Mouse (Mus musculus) heart, adult 2 months (tissue): Measurements from ENCODE around the gene Gpt2. TPM values are rescaled to one million over a fixed set of nuclear protein-coding genes. Genes with fewer than 3 reads are reported as not detected.
A peak's percentile ranks its signal among the peaks of the same experiment; 100 is the strongest.

Source experiments
- DNase-seq, 2 experiments: peaks; one replicate each; pipeline ENCODE4 v3.0.0; 2021
- H3K27ac ChIP-seq: fragments of 200-600 bp; 2 replicates; pipeline ENCODE4 v1.8.1; 2022
- H3K27me3 ChIP-seq: fragments of 200-500 bp; 2 replicates; pipeline ENCODE4 v1.6.1; 2012; ENCODE audit warnings: mild to moderate bottlenecking, low read length, inconsistent platforms, mixed read lengths; ENCODE audit not compliant: control insufficient read depth, insufficient read depth
- H3K36me3 ChIP-seq: fragments of 200-500 bp; 2 replicates; pipeline ENCODE4 v1.6.1; 2012; ENCODE audit warnings: low read length, inconsistent platforms; ENCODE audit not compliant: control insufficient read depth, insufficient read depth
- H3K4me1 ChIP-seq: fragments of 200-500 bp; 2 replicates; pipeline ENCODE4 v1.6.1; 2011; ENCODE audit warnings: low read length; ENCODE audit not compliant: control insufficient read depth, insufficient read depth
- H3K4me3 ChIP-seq: fragments of 200-600 bp; 2 replicates; pipeline ENCODE4 v1.8.1; 2022
- H3K79me2 ChIP-seq: fragments of 200-500 bp; replicated peaks from 2 replicates; pipeline ENCODE4 v1.6.1; 2012; ENCODE audit warnings: mild to moderate bottlenecking, inconsistent platforms, low read length, moderate library complexity, mixed read lengths; ENCODE audit not compliant: control insufficient read depth, insufficient read depth
- H3K9ac ChIP-seq: fragments of 200-500 bp; 2 replicates; pipeline ENCODE4 v1.6.1; 2012; ENCODE audit warnings: low read depth, mild to moderate bottlenecking, control low read depth, inconsistent platforms, low read length, mixed read lengths
- CTCF ChIP-seq: fragments of 200-600 bp; IDR thresholded peaks from 2 replicates; pipeline ENCODE4 v1.8.1; 2022; ENCODE audit warnings: antibody characterized with exemption, mild to moderate bottlenecking, moderate library complexity
- EP300 ChIP-seq: fragments of 200-500 bp; IDR thresholded peaks from 2 replicates; pipeline ENCODE4 v1.6.1; 2011; ENCODE audit warnings: low read depth, low read length, control low read depth; ENCODE audit not compliant: insufficient read depth
- POLR2A ChIP-seq: fragments of 200-500 bp; IDR thresholded peaks from 2 replicates; pipeline ENCODE4 v1.6.1; 2011; ENCODE audit warnings: mild to moderate bottlenecking, low read depth, low read length, control low read depth; ENCODE audit not compliant: insufficient read depth
- WGBS: fragments of 180-500 bp; shearing (Covaris S2); methylation state at CpG from one replicate; pipeline ENCODE4 v1.1.7; 2018; 5-methylcytosine and 5-hydroxymethylcytosine counted together
- intact Hi-C: fragments of 180-260 bp; cut with DNase I; formaldehyde crosslinking; loops from one replicate; pipeline ENCODE4 v1.15.1; 2025
- polyA plus RNA-seq: library from polyadenylated mRNA; depleted of rRNA; stranded (reverse); fragments of >200 nt; gene quantifications from 2 replicates; pipeline ENCODE4 v1.2.3, GENCODE M21; 2012
- total RNA-seq, 2 experiments: library from RNA; stranded (reverse); gene quantifications; 2 replicates each; pipeline ENCODE4 v1.2.3; 2021

Gpt2 gene
- total and polyA plus RNA-seq, 3 experiments = 19.7 to 35.2 (median 32.4) TPM

DNA sequence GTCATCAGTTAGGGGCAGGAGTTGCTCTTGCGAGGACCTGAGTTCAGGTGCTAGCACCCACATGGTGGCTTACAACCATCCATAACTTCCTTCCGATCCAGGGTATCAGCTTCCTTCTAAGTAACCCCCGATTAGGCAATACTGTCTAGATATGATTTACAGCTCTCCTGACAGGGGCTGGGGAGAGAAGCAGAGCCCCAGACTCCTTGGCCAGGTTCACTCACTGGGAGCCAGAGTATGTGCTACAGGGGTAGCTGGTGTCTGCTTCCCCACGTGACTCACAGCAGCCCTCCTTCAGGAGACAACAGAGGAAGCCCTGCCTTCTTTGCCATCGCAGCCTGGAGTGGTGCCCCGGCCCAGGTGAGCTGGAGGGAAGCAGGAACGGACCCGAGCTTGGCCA lies 37.6 kb upstream of the Gpt2 start:
- TF ChIP-seq POLR2A = no peak
- no peak for TF ChIP-seq EP300
- TF ChIP-seq CTCF = no peak
- Histone ChIP-seq H3K4me3 (no peak overlapping the region), H3K36me3 (no peaks in the 10 kb centered on the region), H3K27ac (no peak overlapping the region), H3K27me3 (no peaks in the 10 kb centered on the region), H3K9ac (no peak overlapping the region), H3K79me2 (no peaks in the 10 kb centered on the region), H3K4me1 (no peaks in the 10 kb centered on the region; the same call in 1 of the 2 replicates)
- intact Hi-C loops = loop anchor here (5.0 to 10.0 kb wide), 2 partner anchors 148 to 1130 kb away; partner anchors contain the start of gene Abcc12
- DNase-seq = no peak
- WGBS = 67% methylated on average over 8 of the region's 8 CpGs

GRCm38 (mm10) chr8:85456536-85456935 lies 35.8 kb upstream of the Gpt2 start:
- intact Hi-C loops = loop anchor here (1.0 to 10.0 kb wide), 4 partner anchors 70 to 1128 kb away; partner anchors contain the start of gene Abcc12
- 9% methylated on average over 14 of the region's 14 CpGs for WGBS
- Histone ChIP-seq H3K4me1 (no peaks in the 10 kb centered on the region; the same call in 1 of the 2 replicates), H3K36me3 (no peaks in the 10 kb centered on the region), H3K27me3 (no peaks in the 10 kb centered on the region), H3K27ac (no peak overlapping the region), H3K79me2 (no peaks in the 10 kb centered on the region), H3K9ac (no peak overlapping the region), H3K4me3 (no peak overlapping the region)
- TF ChIP-seq CTCF (peak; percentile 80), EP300 (peak; percentile 78), POLR2A (no peak)
- DNase-seq = peak; percentile 34 to 54

DNA sequence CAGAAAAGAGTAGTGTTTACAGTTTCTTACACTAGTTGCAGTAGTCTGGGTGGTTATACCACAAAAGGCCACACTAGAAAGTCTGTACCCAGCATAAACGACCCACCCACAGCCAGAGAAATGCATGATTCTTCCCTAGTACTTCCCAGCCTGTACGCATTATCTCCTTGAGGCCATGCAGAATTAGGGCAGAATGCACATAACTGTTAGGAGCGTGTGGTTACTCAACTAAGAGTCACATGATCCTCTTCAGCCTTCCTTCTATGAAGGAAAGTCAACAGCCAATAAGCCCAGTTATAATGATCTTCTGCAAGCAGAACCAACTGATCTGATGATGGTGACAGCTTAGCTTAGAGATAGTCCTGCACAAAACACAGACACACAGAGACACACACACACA lies 32.8 kb upstream of the Gpt2 start:
- TF ChIP-seq EP300 = no peak
- TF ChIP-seq CTCF = no peak
- Histone ChIP-seq H3K9ac (no peak overlapping the region), H3K36me3 (no peaks in the 10 kb centered on the region), H3K4me3 (no peak overlapping the region), H3K27me3 (no peaks in the 10 kb centered on the region), H3K27ac (no peak overlapping the region), H3K79me2 (no peaks in the 10 kb centered on the region), H3K4me1 (no peaks in the 10 kb centered on the region)
- no peak for DNase-seq
- WGBS = 66% methylated on average over 3 of the region's 3 CpGs
- intact Hi-C loops = loop anchor here (5.0 to 10.0 kb wide), 2 partner anchors 143 to 1125 kb away; partner anchors contain the start of gene Abcc12

DNA sequence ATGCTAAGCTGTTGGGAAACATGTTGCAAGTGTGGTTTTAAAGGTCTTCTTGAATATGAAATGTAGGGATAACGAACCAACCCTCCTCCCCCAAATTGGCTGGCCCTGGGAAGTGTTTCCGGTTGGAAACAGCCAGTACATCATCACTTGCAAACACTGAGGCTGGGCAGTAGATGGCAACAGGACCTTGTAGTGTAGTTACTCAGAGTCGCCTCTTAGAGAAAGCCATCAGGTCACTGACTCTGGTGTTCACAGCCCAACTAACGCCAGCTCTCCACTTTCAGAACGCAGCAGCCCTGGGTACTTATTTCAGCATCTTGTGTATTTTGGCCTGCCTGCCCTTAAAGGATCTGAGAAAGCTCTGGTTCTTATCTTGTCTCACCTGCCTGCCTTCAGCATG lies 31.6 kb upstream of the Gpt2 start:
- no peaks in the 10 kb centered on the region for H3K27me3 ChIP-seq
- intact Hi-C loops = no loop called here
- no peaks in the 10 kb centered on the region for H3K79me2 ChIP-seq
- H3K4me1 ChIP-seq = no peaks in the 10 kb centered on the region
- TF ChIP-seq EP300 = no peak
- no peak for TF ChIP-seq POLR2A
- peak; percentile 68 for TF ChIP-seq CTCF
- H3K27ac ChIP-seq = no peak overlapping the region
- no peaks in the 10 kb centered on the region for H3K36me3 ChIP-seq
- no peak overlapping the region for H3K9ac ChIP-seq
- H3K4me3 ChIP-seq = no peak overlapping the region
- 13% methylated on average over 5 of the region's 5 CpGs for WGBS
- peak; percentile 7 to 19 for DNase-seq

- H3K4me3 ChIP-seq = no peak overlapping the region
- no peaks in the 10 kb centered on the region for H3K79me2 ChIP-seq
- WGBS = 85% methylated on average over 3 of the region's 3 CpGs
- H3K9ac ChIP-seq = no peak overlapping the region
- H3K27ac ChIP-seq = no peak overlapping the region
- DNase-seq = no peak
- H3K36me3 ChIP-seq = no peaks in the 10 kb centered on the region
- no peaks in the 10 kb centered on the region for H3K27me3 ChIP-seq
- no peaks in the 10 kb centered on the region for H3K4me1 ChIP-seq
- peak; percentile 54 for TF ChIP-seq CTCF
- no peak for TF ChIP-seq POLR2A
- TF ChIP-seq EP300 = no peak
- intact Hi-C loops = no loop called here
Observed at GRCm38 (mm10) chr8:85461377-85461776, 31.0 kb upstream of the Gpt2 start.

GRCm38 (mm10) chr8:85462441-85462840 lies 29.9 kb upstream of the Gpt2 start:
- Histone ChIP-seq H3K4me3 (no peak overlapping the region), H3K9ac (no peak overlapping the region), H3K79me2 (no peaks in the 10 kb centered on the region), H3K36me3 (no peaks in the 10 kb centered on the region), H3K4me1 (no peaks in the 10 kb centered on the region), H3K27me3 (no peaks in the 10 kb centered on the region), H3K27ac (no peak overlapping the region)
- WGBS = 68% methylated on average over 1 of the region's 1 CpGs
- intact Hi-C loops = no loop called here
- no peak for DNase-seq
- TF ChIP-seq POLR2A (no peak), EP300 (no peak), CTCF (no peak)
